Mouse (Mus musculus) left cerebral cortex, postnatal 10 days (tissue): ENCODE data around the gene Capn9. TPM values are rescaled to one million over a fixed set of nuclear protein-coding genes. Genes with fewer than 3 reads are reported as not detected.

Experiments
- DNase-seq, 2 experiments: peaks; one replicate each; pipeline ENCODE4 v3.0.0; 2021 to 2022; ENCODE audit warnings: low spot score in 2 of 2, mixed read lengths in 1 of 2; ENCODE audit errors: extremely low spot score in 1 of 2
- intact Hi-C: fragments of 180-260 bp; cut with DNase I; formaldehyde crosslinking; loops from one replicate; pipeline ENCODE4 v1.15.1; 2025
- total RNA-seq, 2 experiments: library from RNA; stranded (reverse); gene quantifications; 2 replicates each; pipeline ENCODE4 v1.2.3; 2021

The Capn9 gene
- total RNA-seq = not detected

GRCm38 (mm10) chr8:124575811-124576210 lies at the start of gene Capn9:
Gene Capn9, plus strand, starts transcription at chr8:124576111.
- DNase-seq = peak in 1 of 2 experiments; percentile 18
- intact Hi-C loops = no loop called here

GRCm38 (mm10) chr8:124526261-124526660 lies 49.6 kb upstream of the Capn9 start:
- DNase-seq = peak in 1 of 2 experiments; percentile 17
- intact Hi-C loops = no loop called here

- intact Hi-C loops = no loop called here
- no peak for DNase-seq
Measured at GRCm38 (mm10) chr8:124530076-124530475, 45.8 kb upstream of the Capn9 start.

- no peak for DNase-seq
- intact Hi-C loops = no loop called here
Measured at GRCm38 (mm10) chr8:124530556-124530955, 45.4 kb upstream of the Capn9 start.

GRCm38 (mm10) chr8:124530996-124531395 lies 44.9 kb upstream of the Capn9 start:
- intact Hi-C loops = no loop called here
- no peak for DNase-seq

GRCm38 (mm10) chr8:124532626-124533025 lies 43.3 kb upstream of the Capn9 start:
- intact Hi-C loops = no loop called here
- DNase-seq = no peak

- intact Hi-C loops = no loop called here
- DNase-seq = no peak
Measured at GRCm38 (mm10) chr8:124535451-124535850, 40.5 kb upstream of the Capn9 start.

- intact Hi-C loops = loop anchor here (10.0 kb wide), 1 partner anchor 134 kb away; no protein-coding TSS in a partner anchor
- DNase-seq = no peak
Measured at GRCm38 (mm10) chr8:124540906-124541305, 35.0 kb upstream of the Capn9 start.

- DNase-seq = no peak
- intact Hi-C loops = loop anchor here (10.0 kb wide), 1 partner anchor 133 kb away; no protein-coding TSS in a partner anchor
Measured at GRCm38 (mm10) chr8:124542001-124542400, 33.9 kb upstream of the Capn9 start.

- intact Hi-C loops = loop anchor here (10.0 kb wide), 1 partner anchor 132 kb away; no protein-coding TSS in a partner anchor
- no peak for DNase-seq
Measured at GRCm38 (mm10) chr8:124543272-124543671, 32.6 kb upstream of the Capn9 start.

- intact Hi-C loops = loop anchor here (10.0 kb wide), 1 partner anchor 128 kb away; no protein-coding TSS in a partner anchor
Measured at GRCm38 (mm10) chr8:124546371-124546770, 29.5 kb upstream of the Capn9 start.

GRCm38 (mm10) chr8:124546815-124547214 lies 29.1 kb upstream of the Capn9 start:
- intact Hi-C loops = loop anchor here (10.0 kb wide), 1 partner anchor 128 kb away; no protein-coding TSS in a partner anchor
- DNase-seq = no peak

More at GRCm38 (mm10) chr8:124546371-124546770, 29.5 kb upstream of the Capn9 start:
- no peak for DNase-seq

- DNase-seq = no peak
- intact Hi-C loops = loop anchor here (10.0 kb wide), 1 partner anchor 128 kb away; no protein-coding TSS in a partner anchor
Measured at GRCm38 (mm10) chr8:124547269-124547668, 28.6 kb upstream of the Capn9 start.

GRCm38 (mm10) chr8:124548187-124548586 lies 27.7 kb upstream of the Capn9 start:
- intact Hi-C loops = loop anchor here (10.0 kb wide), 1 partner anchor 127 kb away; no protein-coding TSS in a partner anchor
- no peak for DNase-seq

GRCm38 (mm10) chr8:124551011-124551661 lies 24.8 kb upstream of the Capn9 start:
- intact Hi-C loops = no loop called here
- DNase-seq = no peak

GRCm38 (mm10) chr8:124555113-124555750 lies 20.7 kb upstream of the Capn9 start:
- DNase-seq = no peak
- intact Hi-C loops = no loop called here

- intact Hi-C loops = no loop called here
- no peak for DNase-seq
Measured at GRCm38 (mm10) chr8:124556164-124556563, 19.7 kb upstream of the Capn9 start.

GRCm38 (mm10) chr8:124556658-124557057 lies 19.3 kb upstream of the Capn9 start:
- intact Hi-C loops = no loop called here
- peak; percentile 57 to 67 for DNase-seq

- intact Hi-C loops = no loop called here
Measured at GRCm38 (mm10) chr8:124557476-124557875, 18.4 kb upstream of the Capn9 start.

GRCm38 (mm10) chr8:124567126-124567525 lies 8.8 kb upstream of the Capn9 start:
- intact Hi-C loops = no loop called here
- DNase-seq = no peak

More at GRCm38 (mm10) chr8:124557476-124557875, 18.4 kb upstream of the Capn9 start:
- DNase-seq = no peak
